Comparison of ENCODE assay signal across 24 mouse cellular contexts in the genomic region with DNA sequence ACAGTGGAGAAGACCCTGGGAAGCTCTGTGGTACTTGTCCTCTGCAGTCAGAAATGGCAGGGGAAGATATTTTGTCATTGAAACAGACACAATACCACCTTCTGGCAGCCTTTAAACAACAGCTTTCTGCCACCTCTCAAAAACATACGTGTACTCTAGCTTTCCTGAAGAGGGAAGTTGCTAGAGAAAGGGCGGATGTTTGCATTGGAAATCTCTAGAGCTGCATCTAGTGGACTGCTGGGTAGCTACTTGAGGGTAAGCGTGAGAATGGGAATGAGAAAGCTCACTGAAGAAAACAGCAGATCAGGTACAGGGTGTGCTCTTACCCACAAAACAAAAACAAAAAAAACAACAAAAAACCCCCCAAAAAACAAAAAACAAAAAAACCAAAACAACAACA.
DNase-seq lines count a peak whose midpoint lies in the region; ATAC-seq and TF ChIP-seq lines count a peak whose summit lies in the region.
"Had no signal": no experiment of that assay in that cellular context is flagged by ENCODE, and none has a peak within 500 bp of the region (broad histone marks: within the 10 kb centered on the region; RNA-seq: fewer than 3 reads in every experiment).

No protein-coding gene starts in this region.

- 62% methylated on average over 3 of the region's 3 CpGs for WGBS in heart, embryonic 16.5 days
- 47% methylated on average over 3 of the region's 3 CpGs for WGBS in lung, postnatal 0 days
- WGBS in midbrain, postnatal 0 days, result 69% methylated on average over 3 of the region's 3 CpGs

- no peak for TF ChIP-seq EP300 in lung, postnatal 0 days (IDR thresholded peaks at IDR 0.05)

- H3K36me3 ChIP-seq in heart, embryonic 16.5 days (ENCODE audit: control insufficient read depth, insufficient read depth), result no peaks in the 10 kb centered on the region
- H3K36me3 ChIP-seq in lung, postnatal 0 days (ENCODE audit: insufficient read depth, low read length), result no peaks in the 10 kb centered on the region
- no peaks in the 10 kb centered on the region for H3K36me3 ChIP-seq in midbrain, postnatal 0 days (ENCODE audit: insufficient read depth, low read length)
- H3K36me3 ChIP-seq: embryonic facial prominence, embryonic 12.5 days; embryonic facial prominence, embryonic 15.5 days; hindbrain, embryonic 12.5 days; hindbrain, embryonic 15.5 days had no signal

- peak; percentile 18; the same call in 1 of the 2 replicates for TF ChIP-seq CTCF in lung, postnatal 0 days (IDR thresholded peaks at IDR 0.05)
- TF ChIP-seq CTCF in midbrain, postnatal 0 days (IDR thresholded peaks at IDR 0.05), result no peak

- no peak overlapping the region for H3K9ac ChIP-seq in heart, embryonic 16.5 days (ENCODE audit: low read length)
- no peak overlapping the region for H3K9ac ChIP-seq in lung, postnatal 0 days (replicated peaks; ENCODE audit: low read depth)
- H3K9ac ChIP-seq in midbrain, postnatal 0 days (replicated peaks; ENCODE audit: low read length, poor library complexity, severe bottlenecking), result no peak overlapping the region
- H3K9ac ChIP-seq: embryonic facial prominence, embryonic 12.5 days; embryonic facial prominence, embryonic 15.5 days; forebrain, postnatal 0 days; hindbrain, embryonic 12.5 days; hindbrain, embryonic 15.5 days had no signal

- H3K9me3 ChIP-seq in heart, embryonic 16.5 days (replicated peaks; ENCODE audit: control insufficient read depth, low read length), result no peaks in the 10 kb centered on the region
- H3K9me3 ChIP-seq in lung, postnatal 0 days (ENCODE audit: low read length), result no peaks in the 10 kb centered on the region
- H3K9me3 ChIP-seq in midbrain, postnatal 0 days (ENCODE audit: low read length), result no peaks in the 10 kb centered on the region
- H3K9me3 ChIP-seq: embryonic facial prominence, embryonic 12.5 days; embryonic facial prominence, embryonic 15.5 days; hindbrain, embryonic 12.5 days; hindbrain, embryonic 15.5 days had no signal

- no peak overlapping the region for H3K4me2 ChIP-seq in heart, embryonic 16.5 days (ENCODE audit: low read depth, low read length)
- H3K4me2 ChIP-seq in lung, postnatal 0 days (replicated peaks; ENCODE audit: low read depth, low read length), result no peak overlapping the region
- H3K4me2 ChIP-seq in midbrain, postnatal 0 days (ENCODE audit: low read depth, low read length, poor library complexity, severe bottlenecking), result no peak overlapping the region
- H3K4me2 ChIP-seq: embryonic facial prominence, embryonic 12.5 days; embryonic facial prominence, embryonic 15.5 days; heart, embryonic 11.5 days; hindbrain, embryonic 12.5 days; hindbrain, embryonic 15.5 days had no signal

- intact Hi-C loops in heart, postnatal 14 days (cut with DNase I), result no loop called here

- H3K27me3 ChIP-seq in heart, embryonic 16.5 days (ENCODE audit: control insufficient read depth, insufficient read depth, low read length), result no peaks in the 10 kb centered on the region
- H3K27me3 ChIP-seq in lung, postnatal 0 days (replicated peaks; ENCODE audit: insufficient read depth, low read length), result no peaks in the 10 kb centered on the region
- H3K27me3 ChIP-seq in midbrain, postnatal 0 days (ENCODE audit: insufficient read depth, low read length), result no peaks in the 10 kb centered on the region
- H3K27me3 ChIP-seq: embryonic facial prominence, embryonic 12.5 days; embryonic facial prominence, embryonic 15.5 days; hindbrain, embryonic 12.5 days; hindbrain, embryonic 15.5 days had no signal

- no peak for ATAC-seq in heart, embryonic 16.5 days (replicated peaks; ENCODE audit: extremely low read depth, insufficient read depth, low FRiP score)
- peak; percentile 60; the same call in 1 of the 2 replicates for ATAC-seq in lung, postnatal 0 days
- ATAC-seq in midbrain, postnatal 0 days (ENCODE audit: low FRiP score), result no peak
- ATAC-seq: CD4-positive, CD25-positive, alpha-beta regulatory T cell, adult 4 months; forebrain, embryonic 14.5 days; forebrain, postnatal 0 days had no signal

- H3K4me3 ChIP-seq in heart, embryonic 16.5 days (ENCODE audit: low read length), result no peak overlapping the region
- no peak overlapping the region for H3K4me3 ChIP-seq in lung, postnatal 0 days (ENCODE audit: low read depth, low read length)
- no peak overlapping the region for H3K4me3 ChIP-seq in midbrain, postnatal 0 days (ENCODE audit: low read depth, low read length)
- H3K4me3 ChIP-seq: embryonic facial prominence, embryonic 12.5 days; embryonic facial prominence, embryonic 15.5 days; gastrocnemius, adult 2 months; heart, adult 2 months; hindbrain, embryonic 12.5 days; hindbrain, embryonic 15.5 days had no signal

- DNase-seq in heart, postnatal 14 days, result no peak
- peak; percentile 74 for DNase-seq in lung, postnatal 0 days (ENCODE audit: low spot score)
- DNase-seq in lung, postnatal 14 days, result no peak
- peak; percentile 14 for DNase-seq in lung, postnatal 10 days
- peak; percentile 57 for DNase-seq in lung, postnatal 36 days
- DNase-seq in midbrain, postnatal 0 days (ENCODE audit: low spot score), result no peak
- DNase-seq: adrenal gland, adult 2 months; adrenal gland, postnatal 14 days; cerebellum, adult 11 months; cerebellum, adult 2 months; cerebellum, adult 9-11 months; cerebellum, postnatal 25 days; forebrain, postnatal 0 days; gastrocnemius, adult 2 months; gastrocnemius, postnatal 14 days; heart, adult 2 months had no signal

- H3K4me1 ChIP-seq in heart, embryonic 16.5 days (ENCODE audit: control insufficient read depth, insufficient read depth, low read length), result peaks cover 18% of the 10 kb centered on the region; the same call in 1 of the 2 replicates
- no peaks in the 10 kb centered on the region for H3K4me1 ChIP-seq in lung, postnatal 0 days (ENCODE audit: insufficient read depth, low read depth, low read length)
- H3K4me1 ChIP-seq in midbrain, postnatal 0 days (ENCODE audit: insufficient read depth, low read length), result no peaks in the 10 kb centered on the region
- H3K4me1 ChIP-seq: embryonic facial prominence, embryonic 12.5 days; hindbrain, embryonic 12.5 days; hindbrain, embryonic 15.5 days had no signal

- H3K27ac ChIP-seq in heart, embryonic 16.5 days (ENCODE audit: low read length), result 0 out of 2 replicates have a peak overlapping the region, but pooled peaks have one; percentile 29
- no peak overlapping the region; the same call in 1 of the 2 replicates for H3K27ac ChIP-seq in lung, postnatal 0 days (ENCODE audit: low read length)
- no peak overlapping the region for H3K27ac ChIP-seq in midbrain, postnatal 0 days (ENCODE audit: low read depth, low read length)
- H3K27ac ChIP-seq: embryonic facial prominence, embryonic 12.5 days; embryonic facial prominence, embryonic 15.5 days; gastrocnemius, adult 2 months; heart, adult 2 months; hindbrain, embryonic 12.5 days; hindbrain, embryonic 15.5 days had no signal

Comparison
In these comparisons a context has a peak if more than half of its experiments do, and no peak if none do; other contexts are left out.
1. DNase-seq: peak in lung, postnatal 0 days (single experiment), lung, postnatal 10 days (single experiment) and lung, postnatal 36 days (single experiment); none in heart, postnatal 14 days (0 of 2), lung, postnatal 14 days (single experiment) and midbrain, postnatal 0 days (single experiment).